Mouse (Mus musculus): Measurements from ENCODE around the gene Rdh16.
"Not testable (repeated sequence)": the region's sequence is repeated elsewhere in the genome, so short reads cannot be mapped to it uniquely, and the experiment has no call there.

Rdh16 gene

DNA sequence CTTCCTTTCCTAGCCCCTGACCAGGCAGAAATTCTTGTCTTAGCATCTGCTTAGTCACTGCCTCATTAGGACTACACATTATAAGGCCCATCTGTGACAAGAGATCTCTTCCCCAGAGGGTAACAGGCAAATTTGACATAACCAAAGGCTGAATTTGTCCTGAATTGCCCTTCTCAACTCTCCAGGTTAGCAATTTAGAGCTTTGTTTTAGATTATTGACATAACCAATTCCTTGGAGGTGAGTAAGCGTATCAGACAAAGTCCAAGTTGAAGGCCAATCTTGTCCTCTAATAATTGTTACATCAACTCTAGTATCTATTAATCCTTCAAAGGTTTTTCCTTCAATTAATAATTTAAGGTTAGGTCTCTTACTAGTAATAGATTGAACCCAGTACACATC, 33.2 kb downstream of the Rdh16 start:
- DNase-seq (ENCODE audit: low read depth, low spot score), result not testable (repeated sequence)

GRCm38 (mm10) chr10:127835292-127835691, 34.3 kb downstream of the Rdh16 start:
- no peak for DNase-seq (ENCODE audit: low read depth, low spot score)

- not testable (repeated sequence) for DNase-seq (ENCODE audit: low read depth, low spot score)
Measured at GRCm38 (mm10) chr10:127837793-127838192, 36.8 kb downstream of the Rdh16 start.

- DNase-seq (ENCODE audit: low read depth, low spot score), result no peak
Measured at GRCm38 (mm10) chr10:127838539-127838938, 37.6 kb downstream of the Rdh16 start.

DNA sequence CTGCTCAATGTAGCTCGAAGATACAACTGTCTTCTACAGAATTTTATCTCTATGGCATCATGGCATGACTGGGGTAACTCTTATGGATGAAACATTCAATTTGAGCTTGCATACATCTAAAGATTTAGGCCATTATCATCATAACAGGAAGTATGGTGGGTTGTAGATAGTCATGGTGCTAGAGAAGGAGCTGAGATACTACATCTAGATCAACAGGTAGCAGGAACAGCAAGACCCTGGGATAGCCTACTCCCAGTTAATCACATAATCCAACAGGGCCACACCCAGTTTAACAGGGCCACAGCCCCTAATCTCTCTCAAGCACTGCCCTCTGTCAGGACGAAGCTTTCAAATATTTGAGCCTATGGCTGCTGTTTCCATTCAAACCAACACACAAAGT, 39.8 kb downstream of the Rdh16 start:
- DNase-seq (ENCODE audit: low read depth, low spot score), result no peak

DNA sequence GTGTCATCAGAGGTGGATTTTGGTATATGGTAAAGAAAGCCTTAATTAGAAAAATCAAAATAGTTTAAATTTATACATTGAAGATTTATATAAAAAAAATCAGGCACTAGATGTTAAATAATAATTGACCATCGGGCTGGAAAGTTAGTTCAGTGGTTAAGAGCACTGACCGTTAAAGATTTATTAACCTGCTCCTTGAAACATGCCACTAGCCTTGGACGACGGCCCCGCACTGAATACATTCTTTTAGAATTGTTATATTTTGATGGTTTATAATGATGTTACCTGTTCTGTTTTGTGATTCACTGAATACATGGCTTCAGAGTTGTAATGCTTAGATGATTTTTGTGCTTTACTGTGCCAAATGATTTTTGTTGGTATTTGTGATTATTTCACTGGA, 45.0 kb downstream of the Rdh16 start:
- DNase-seq (ENCODE audit: low read depth, low spot score), result not testable (repeated sequence)

GRCm38 (mm10) chr10:127848089-127848488, 47.1 kb downstream of the Rdh16 start:
- DNase-seq (ENCODE audit: low read depth, low spot score), result no peak

DNA sequence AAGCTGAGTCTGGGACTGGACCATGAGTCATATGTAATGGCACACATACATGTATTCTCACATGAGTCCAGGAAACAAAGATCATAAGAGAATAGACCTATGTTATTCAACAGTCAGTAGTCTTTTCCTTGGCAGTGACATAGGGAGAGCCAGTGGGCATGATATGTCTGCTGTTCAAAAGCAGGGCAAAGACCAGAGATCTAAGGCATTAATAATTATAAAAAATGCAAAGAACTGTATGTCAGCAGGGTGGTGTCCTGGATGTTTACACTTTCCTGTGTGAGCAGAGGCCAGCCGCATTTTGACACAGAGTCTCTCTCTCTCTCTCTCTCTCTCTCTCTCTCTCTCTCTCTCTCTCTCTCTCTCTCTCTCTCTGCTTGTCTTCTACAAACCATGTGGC, 48.7 kb downstream of the Rdh16 start, which contains the start of gene Rdh19:
Gene Rdh19, plus strand, starts transcription at position 301 of the 400 bp plus-strand sequence.
- DNase-seq (ENCODE audit: low read depth, low spot score), result no peak

DNA sequence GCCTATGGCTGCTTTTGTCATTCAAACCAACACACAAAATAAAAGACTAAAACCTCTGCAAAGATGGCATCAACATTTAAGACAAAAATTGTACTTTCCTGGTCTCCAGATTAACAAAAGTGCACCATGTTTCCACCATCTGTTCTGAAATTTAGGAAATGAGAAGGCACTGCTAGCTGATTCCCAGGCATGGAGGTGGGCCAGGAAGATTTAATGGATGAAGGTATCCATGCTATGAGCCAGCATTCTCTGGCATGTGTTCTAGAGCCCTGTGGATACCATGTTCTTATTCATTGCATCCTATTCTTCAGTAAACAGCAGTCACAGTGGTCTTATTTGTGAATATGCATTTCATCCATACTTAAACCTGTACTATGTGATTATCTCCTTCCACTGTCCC, 55.4 kb downstream of the Rdh16 start:
- no peak for DNase-seq (ENCODE audit: low read depth, low spot score)

- DNase-seq (ENCODE audit: low read depth, low spot score), result no peak
Measured at GRCm38 (mm10) chr10:127864931-127865330, 64.0 kb downstream of the Rdh16 start.

- no peak for DNase-seq (ENCODE audit: low read depth, low spot score)
Measured at GRCm38 (mm10) chr10:127866232-127866631, 65.3 kb downstream of the Rdh16 start, which contains the start of gene Rdh16f2. Rdh16f2 (plus strand) TSS chr10:127866474.

GRCm38 (mm10) chr10:127872484-127872883, 71.5 kb downstream of the Rdh16 start:
- DNase-seq (ENCODE audit: low read depth, low spot score), result peak; percentile 23

- DNase-seq (ENCODE audit: low read depth, low spot score), result no peak
Measured at GRCm38 (mm10) chr10:127877681-127878080, 76.7 kb downstream of the Rdh16 start.

DNA sequence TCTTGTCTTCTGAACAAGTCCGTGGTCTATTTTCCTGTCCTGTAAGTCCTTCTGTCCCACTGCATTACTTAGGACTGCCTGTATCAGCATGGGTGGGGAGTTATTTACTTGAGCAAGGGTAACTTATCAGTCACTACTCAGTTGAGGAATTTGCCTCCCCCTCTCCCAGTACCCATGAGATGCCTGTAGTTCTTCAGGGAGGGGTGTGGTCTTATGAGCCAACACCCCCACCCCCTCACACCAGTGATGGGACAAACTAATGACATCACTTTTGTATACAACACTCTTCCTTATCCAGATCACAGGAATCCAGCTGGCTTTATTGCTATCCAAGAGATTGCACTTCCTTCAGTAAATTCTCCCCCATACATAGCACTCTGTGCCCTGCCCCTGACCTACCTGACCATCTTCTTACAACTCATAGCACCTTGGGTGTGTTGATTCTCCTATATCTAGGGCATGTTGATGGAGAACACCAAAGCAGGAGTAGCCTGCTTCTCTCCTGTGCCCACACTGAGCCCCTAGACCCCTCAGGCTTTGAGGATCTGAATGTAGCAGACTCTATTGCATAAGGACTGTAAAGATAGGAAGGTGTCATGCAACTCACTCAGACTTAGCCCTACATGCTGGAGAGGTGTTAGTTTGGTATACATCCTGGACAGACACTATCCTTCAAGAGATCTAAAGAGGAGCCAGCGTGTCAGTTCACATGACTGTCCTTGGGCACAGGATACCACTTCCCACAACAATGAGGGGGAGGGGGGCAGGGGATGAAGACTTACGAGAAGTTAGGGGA, 77.5 kb downstream of the Rdh16 start:
- DNase-seq (ENCODE audit: low read depth, low spot score), result no peak

GRCm38 (mm10) chr10:127879155-127879688, 78.3 kb downstream of the Rdh16 start:
- peak; percentile 50 for DNase-seq (ENCODE audit: low read depth, low spot score)

DNA sequence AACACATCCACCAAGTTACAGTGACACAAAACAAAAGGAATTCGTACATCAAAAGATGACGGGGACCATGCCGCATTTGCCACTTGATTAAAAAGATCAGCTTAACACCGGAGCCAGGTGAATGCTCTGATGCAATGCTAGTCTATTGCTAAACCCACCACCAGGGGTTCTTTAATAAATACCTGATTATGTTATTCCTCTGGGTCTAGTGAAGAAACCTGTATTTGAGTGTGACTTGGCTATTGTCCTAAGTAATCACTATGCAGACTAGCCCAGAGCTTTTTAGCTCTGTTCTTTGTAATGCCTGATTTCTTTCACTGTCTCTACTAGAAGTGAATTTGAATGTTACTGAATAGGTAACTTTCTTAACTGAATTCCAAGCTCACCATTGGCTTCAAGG, 80.1 kb downstream of the Rdh16 start:
- no peak for DNase-seq (ENCODE audit: low read depth, low spot score)

DNA sequence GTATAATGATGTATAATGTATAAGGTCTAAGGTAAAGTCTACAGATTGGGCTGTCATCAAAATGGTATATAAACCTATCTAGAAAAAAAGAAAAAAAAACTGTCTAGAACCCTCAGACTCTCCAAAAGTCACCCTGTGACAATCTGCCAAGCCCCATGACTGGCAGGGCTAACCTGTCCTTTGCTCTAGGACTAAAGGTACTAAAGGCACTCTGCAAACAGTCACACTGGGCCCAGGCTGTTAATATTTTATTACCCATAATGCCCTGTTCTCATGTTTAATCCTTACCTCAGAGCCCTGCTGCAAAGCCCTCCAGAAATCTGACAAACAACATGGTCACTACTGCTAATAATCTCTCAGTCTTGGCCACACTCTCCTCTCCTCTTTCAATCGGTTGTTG, 85.6 kb downstream of the Rdh16 start:
- DNase-seq (ENCODE audit: low read depth, low spot score), result no peak

DNA sequence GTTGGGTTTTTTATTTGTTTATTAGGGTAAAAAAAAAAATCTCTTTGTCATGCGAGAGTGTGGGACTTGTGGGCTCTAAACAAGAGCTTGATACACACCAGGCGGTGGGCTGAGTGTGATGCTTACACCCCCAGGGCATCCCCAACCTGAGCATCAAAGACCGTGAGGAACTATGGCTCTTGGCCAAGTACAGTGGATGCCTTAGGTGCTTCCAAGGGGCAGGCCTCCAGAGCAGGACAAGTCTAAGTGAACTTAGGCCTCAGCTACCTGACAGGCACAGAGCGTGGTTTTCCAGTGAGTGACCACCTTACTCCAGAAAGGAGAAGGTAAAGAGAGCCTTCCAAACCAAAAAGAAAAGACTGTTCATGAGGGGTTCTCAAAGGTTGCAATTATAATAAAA, 86.0 kb downstream of the Rdh16 start:
- no peak for DNase-seq (ENCODE audit: low read depth, low spot score)

DNA sequence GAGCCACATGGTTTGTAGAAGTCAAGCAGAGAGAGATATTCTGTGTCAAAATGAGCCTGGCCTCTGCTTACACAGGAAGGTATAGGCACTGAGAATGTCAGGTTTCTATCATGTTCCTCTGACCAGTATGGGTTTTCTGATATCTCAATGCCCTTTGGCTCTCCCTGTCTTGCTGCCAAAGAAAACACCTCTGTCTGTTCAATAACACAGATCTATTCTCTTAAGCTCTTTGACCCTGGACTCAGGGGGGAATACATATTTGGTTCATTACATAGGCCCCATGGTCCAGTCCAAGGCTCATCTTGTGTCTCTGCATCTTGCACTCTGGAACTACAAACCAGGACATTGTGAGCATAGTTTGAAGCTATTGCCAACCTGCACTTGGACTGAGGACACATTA, 87.7 kb downstream of the Rdh16 start, which contains the start of gene Rdh7:
Gene Rdh7, minus strand, starts transcription at position 213 of the 400 bp plus-strand sequence.
- DNase-seq (ENCODE audit: low read depth, low spot score), result no peak

DNA sequence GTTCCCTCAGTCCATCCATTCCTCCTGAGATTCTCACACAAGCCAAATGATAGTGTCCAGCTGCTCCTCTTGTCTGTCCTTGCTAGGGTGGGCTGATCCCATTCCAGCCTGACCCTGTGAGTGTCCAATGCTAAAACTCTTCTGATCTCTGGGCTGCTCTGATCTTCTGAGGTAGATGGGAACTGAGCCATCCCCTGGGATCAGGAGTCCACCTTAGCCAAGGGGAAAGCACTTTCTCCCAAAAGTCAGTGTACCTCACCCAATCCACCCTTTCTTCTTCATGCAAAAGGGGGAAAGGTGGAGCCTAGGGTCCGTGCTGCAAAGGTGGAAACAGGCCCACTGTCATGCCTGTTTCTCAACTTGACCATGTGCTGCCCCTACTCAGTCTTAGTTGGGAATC, 90.5 kb downstream of the Rdh16 start:
- DNase-seq (ENCODE audit: low read depth, low spot score), result no peak

DNA sequence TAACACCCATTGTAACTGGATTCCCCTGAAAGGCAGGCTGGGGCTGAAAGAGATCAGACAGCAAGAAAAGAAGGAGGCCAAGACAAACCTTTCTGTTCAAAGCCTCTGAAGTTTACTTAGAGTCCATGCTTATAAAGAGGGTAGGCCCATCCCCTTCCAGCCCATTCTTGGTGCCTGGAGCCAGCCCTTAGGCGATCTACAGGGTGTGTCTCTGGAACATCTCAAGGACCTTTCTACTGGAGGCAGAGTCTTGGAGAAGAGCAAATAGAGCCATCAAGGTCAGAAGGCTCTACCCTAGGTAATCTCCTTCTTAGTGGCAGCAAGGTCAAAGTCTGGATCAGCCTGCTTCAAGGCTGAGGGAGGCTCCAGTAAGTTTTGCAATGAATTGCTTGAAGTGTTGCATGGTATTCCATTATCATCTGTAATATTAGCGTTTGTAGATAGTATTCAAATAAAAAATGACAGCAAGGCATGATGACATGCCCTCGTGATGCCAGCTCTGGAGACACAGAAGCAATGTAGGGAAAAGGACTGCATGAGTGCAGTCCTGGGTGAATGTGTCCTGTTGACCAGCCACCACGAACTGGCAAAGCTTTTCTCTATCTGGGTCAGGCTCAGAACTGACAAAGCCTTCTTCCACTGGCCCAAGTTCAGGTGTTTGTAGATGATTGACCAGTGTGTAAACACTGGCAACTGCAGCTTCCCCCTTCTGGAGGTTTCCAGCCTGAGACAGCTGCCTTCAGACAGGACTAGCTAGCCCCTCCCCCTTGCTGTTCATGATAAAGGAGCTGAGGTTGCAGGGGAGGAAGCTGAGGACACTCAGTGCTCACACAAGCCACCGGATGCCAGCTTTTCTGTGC, 92.4 kb downstream of the Rdh16 start:
- not testable (repeated sequence) for DNase-seq (ENCODE audit: low read depth, low spot score)
